ENCODE assay signal across 9 mouse cellular contexts in genomic region chr16:93615118-93615870, GRCm38 (mm10). TPM values are rescaled to one million over a fixed set of nuclear protein-coding genes. Genes with fewer than 3 reads are reported as not detected.
DNase-seq lines count a peak whose midpoint lies in the region; ATAC-seq lines count a peak whose summit lies in the region.
"Had no signal": no experiment of that assay in that cellular context is flagged by ENCODE, and none has a peak within 500 bp of the region (broad histone marks: within the 10 kb centered on the region; RNA-seq: fewer than 3 reads in every experiment).

No protein-coding gene starts in this region.

- peak; percentile 59 for DNase-seq in midbrain, embryonic 10.5 days (ENCODE audit: low spot score)
- DNase-seq in adrenal gland, adult (ENCODE audit: inconsistent age in 2 of 2, low spot score in 1 of 2) = peak; percentile 62 to 91
- peak; percentile 71 for DNase-seq in embryo, embryonic 10.5 days (ENCODE audit: low spot score)
- peak; percentile 85 for DNase-seq in induced T-regulatory cell, adult 2 months (ENCODE audit: low read depth)
- DNase-seq in limb, embryonic 10.5 days (ENCODE audit: low spot score) = peak; percentile 75
- DNase-seq in ovary, postnatal 14 days (ENCODE audit: low spot score) = peak; percentile 68
- DNase-seq in thymus, postnatal 14 days = peak; percentile 85

- H3K9ac ChIP-seq in midbrain, embryonic 13.5 days (replicated peaks) = no peak overlapping the region
- H3K9ac ChIP-seq: embryonic facial prominence, embryonic 13.5 days had no signal

- H3K27ac ChIP-seq in midbrain, embryonic 10.5 days (replicated peaks) = no peak overlapping the region
- H3K27ac ChIP-seq in midbrain, embryonic 13.5 days = no peak overlapping the region
- no peak overlapping the region for H3K27ac ChIP-seq in limb, embryonic 10.5 days
- H3K27ac ChIP-seq: embryonic facial prominence, embryonic 13.5 days had no signal

- ATAC-seq in midbrain, embryonic 13.5 days = no peak

- no peaks in the 10 kb centered on the region for H3K4me1 ChIP-seq in midbrain, embryonic 10.5 days
- H3K4me1 ChIP-seq in midbrain, embryonic 13.5 days (replicated peaks) = no peaks in the 10 kb centered on the region; the same call in 1 of the 2 replicates
- no peaks in the 10 kb centered on the region for H3K4me1 ChIP-seq in limb, embryonic 10.5 days
- H3K4me1 ChIP-seq: embryonic facial prominence, embryonic 13.5 days had no signal

- H3K4me2 ChIP-seq in midbrain, embryonic 13.5 days (replicated peaks) = no peak overlapping the region
- H3K4me2 ChIP-seq: embryonic facial prominence, embryonic 13.5 days had no signal

- peaks cover 16% of the 10 kb centered on the region for H3K36me3 ChIP-seq in midbrain, embryonic 10.5 days
- H3K36me3 ChIP-seq in midbrain, embryonic 13.5 days = peaks cover 22% of the 10 kb centered on the region
- H3K36me3 ChIP-seq in limb, embryonic 10.5 days = peaks cover 19% of the 10 kb centered on the region

- 40% methylated on average over 5 of the region's 5 CpGs for WGBS in midbrain, embryonic 10.5 days
- WGBS in midbrain, embryonic 13.5 days = 51% methylated on average over 5 of the region's 5 CpGs
- WGBS in limb, embryonic 10.5 days = 43% methylated on average over 5 of the region's 5 CpGs

- no peak overlapping the region for H3K4me3 ChIP-seq in midbrain, embryonic 10.5 days
- H3K4me3 ChIP-seq in midbrain, embryonic 13.5 days (replicated peaks) = no peak overlapping the region
- H3K4me3 ChIP-seq in limb, embryonic 10.5 days = no peak overlapping the region
- H3K4me3 ChIP-seq: embryonic facial prominence, embryonic 13.5 days had no signal

- no peaks in the 10 kb centered on the region for H3K27me3 ChIP-seq in midbrain, embryonic 10.5 days (ENCODE audit: low read depth, poor library complexity, severe bottlenecking)
- H3K27me3 ChIP-seq in midbrain, embryonic 13.5 days = no peaks in the 10 kb centered on the region
- no peaks in the 10 kb centered on the region for H3K27me3 ChIP-seq in limb, embryonic 10.5 days (ENCODE audit: low read depth, poor library complexity, severe bottlenecking)
- H3K27me3 ChIP-seq: embryonic facial prominence, embryonic 13.5 days had no signal

- H3K9me3 ChIP-seq in midbrain, embryonic 10.5 days (replicated peaks) = no peaks in the 10 kb centered on the region
- H3K9me3 ChIP-seq in midbrain, embryonic 13.5 days = no peaks in the 10 kb centered on the region
- H3K9me3 ChIP-seq in limb, embryonic 10.5 days (replicated peaks) = no peaks in the 10 kb centered on the region
- H3K9me3 ChIP-seq: embryonic facial prominence, embryonic 13.5 days had no signal

RNA-seq across cellular contexts. Expression of gene Cbr1, which starts 9.6 kb away (rescaled TPM):
- polyA plus RNA-seq in midbrain, embryonic 10.5 days (2016; fragmentation: Nextera tagmentation; extraction: Ambion mirVana) = 82.1 and 84.6 TPM in 2 replicates
- 156 and 157 TPM in 2 replicates for polyA plus RNA-seq in midbrain, embryonic 13.5 days (2015; fragmentation: Nextera tagmentation; extraction: Ambion mirVana)
- polyA plus RNA-seq in limb, embryonic 10.5 days (2016; fragmentation: Nextera tagmentation; extraction: Ambion mirVana) = 94.3 and 102 TPM in 2 replicates

RNA-seq across cellular contexts. Expression of gene Setd4, which starts 11.4 kb away (rescaled TPM):
- polyA plus RNA-seq in midbrain, embryonic 10.5 days (2016; fragmentation: Nextera tagmentation; extraction: Ambion mirVana) = 13.0 and 14.5 TPM in 2 replicates
- 15.2 and 16.4 TPM in 2 replicates for polyA plus RNA-seq in midbrain, embryonic 13.5 days (2015; fragmentation: Nextera tagmentation; extraction: Ambion mirVana)
- 11.8 and 17.0 TPM in 2 replicates for polyA plus RNA-seq in limb, embryonic 10.5 days (2016; fragmentation: Nextera tagmentation; extraction: Ambion mirVana)

RNA-seq across cellular contexts. Expression of gene Gm5678, which starts 12.6 kb away (rescaled TPM):
- not detected in 2 replicates for polyA plus RNA-seq in midbrain, embryonic 10.5 days (2016; fragmentation: Nextera tagmentation; extraction: Ambion mirVana)
- polyA plus RNA-seq in midbrain, embryonic 13.5 days (2015; fragmentation: Nextera tagmentation; extraction: Ambion mirVana) = not detected in 2 replicates
- polyA plus RNA-seq in limb, embryonic 10.5 days (2016; fragmentation: Nextera tagmentation; extraction: Ambion mirVana) = not detected in 2 replicates
- polyA plus RNA-seq: embryonic facial prominence, embryonic 13.5 days had no signal
